Mouse (Mus musculus) neural tube, embryonic 11.5 days (tissue): ENCODE data around the gene Fgfr4. TPM values are rescaled to one million over a fixed set of nuclear protein-coding genes. Genes with fewer than 3 reads are reported as not detected.

Source experiments
- ATAC-seq: fragments of 200-750 bp; cut with Nextera tagmentation; 2 replicates; pipeline ENCODE4 v1.8.0; 2017; ENCODE audit warnings: moderate number of reproducible peaks, mild to moderate bottlenecking, moderate TSS enrichment, moderate library complexity; ENCODE audit not compliant: insufficient read depth, low FRiP score, low TSS enrichment
- DNase-seq: peaks from one replicate; pipeline ENCODE4 v3.0.0-alpha.2; 2015; ENCODE audit warnings: low spot score
- H3K27ac ChIP-seq: fragments of 300-500 bp; sonication (generic); 2 replicates; pipeline ENCODE4 v1.5.1; 2014; ENCODE audit warnings: low read depth, mild to moderate bottlenecking, low read length
- H3K27me3 ChIP-seq: fragments of 300-500 bp; sonication (generic); 2 replicates; pipeline ENCODE4 v1.6.1; 2014; ENCODE audit warnings: mild to moderate bottlenecking, low read length, mixed read lengths; ENCODE audit not compliant: control insufficient read depth, insufficient read depth
- H3K36me3 ChIP-seq: fragments of 300-500 bp; sonication (generic); 2 replicates; pipeline ENCODE4 v1.6.1; 2014; ENCODE audit warnings: mild to moderate bottlenecking, low read length, moderate library complexity, mixed read lengths; ENCODE audit not compliant: control insufficient read depth, insufficient read depth
- H3K4me1 ChIP-seq: fragments of 300-500 bp; sonication (generic); 2 replicates; pipeline ENCODE4 v1.6.1; 2014; ENCODE audit warnings: low read length, mixed read lengths; ENCODE audit not compliant: control insufficient read depth, insufficient read depth
- H3K4me2 ChIP-seq: fragments of 300-500 bp; sonication (generic); 2 replicates; pipeline ENCODE4 v1.6.1; 2014; ENCODE audit warnings: low read depth, mild to moderate bottlenecking, moderate library complexity
- H3K4me3 ChIP-seq: fragments of 300-500 bp; sonication (generic); 2 replicates; pipeline ENCODE4 v1.5.1; 2014; ENCODE audit warnings: low read depth, low read length
- H3K9ac ChIP-seq: fragments of 300-500 bp; sonication (generic); 2 replicates; pipeline ENCODE4 v1.6.1; 2014; ENCODE audit warnings: mild to moderate bottlenecking, low read length
- H3K9me3 ChIP-seq: fragments of 300-500 bp; sonication (generic); 2 replicates; pipeline ENCODE4 v1.6.1; 2016; ENCODE audit warnings: low read length; ENCODE audit not compliant: control insufficient read depth
- WGBS: fragments of 180-500 bp; shearing (Covaris S2); extraction: QIAGEN DNeasy Blood & Tissue Kit; methylation state at CpG from one replicate; pipeline ENCODE4 v1.1.7; 2014; 5-methylcytosine and 5-hydroxymethylcytosine counted together
- polyA plus RNA-seq: library from polyadenylated mRNA; unstranded; fragments of >200 nt; fragmentation: Nextera tagmentation; extraction: Ambion mirVana; gene quantifications from 2 replicates; pipeline ENCODE4 v1.2.1, GENCODE M21; 2014

The Fgfr4 gene
- 3.0 and 3.2 TPM in 2 replicates for polyA plus RNA-seq

GRCm38 (mm10) chr13:55152621-55153415 lies at the start of gene Fgfr4:
Fgfr4 (plus strand) TSS chr13:55152640.
- Histone ChIP-seq H3K27ac (no peak within 1 kb of the TSS), H3K27me3 (peaks cover 10% of the 10 kb centered on the region; the same call in 1 of the 2 replicates), H3K9me3 (no peaks in the 10 kb centered on the region), H3K4me3 (peak within 1 kb of the TSS; percentile 53), H3K9ac (peak within 1 kb of the TSS; percentile 68), H3K36me3 (no peaks in the 10 kb centered on the region), H3K4me1 (peaks cover 7% of the 10 kb centered on the region; the same call in 1 of the 2 replicates), H3K4me2 (peak within 1 kb of the TSS; percentile 98)
- ATAC-seq (peak; percentile 41; the same call in 1 of the 2 replicates), DNase-seq (peak; percentile 72)
- under 1% methylated on average over 65 of the region's 68 CpGs for WGBS

- no peak overlapping the region for H3K4me3 ChIP-seq
- H3K9ac ChIP-seq, result no peak overlapping the region
- no peak overlapping the region for H3K4me2 ChIP-seq
- no peak overlapping the region for H3K27ac ChIP-seq
- H3K27me3 ChIP-seq, result no peaks in the 10 kb centered on the region
- DNase-seq, result no peak
- H3K9me3 ChIP-seq, result no peaks in the 10 kb centered on the region
- H3K36me3 ChIP-seq, result no peaks in the 10 kb centered on the region
- no peak for ATAC-seq
- H3K4me1 ChIP-seq, result peaks cover 8% of the 10 kb centered on the region; the same call in 1 of the 2 replicates
- WGBS, result 80% methylated on average over 2 of the region's 2 CpGs
Observed at GRCm38 (mm10) chr13:55103351-55103750, 49.1 kb upstream of the Fgfr4 start.

GRCm38 (mm10) chr13:55105045-55105952 lies 47.1 kb upstream of the Fgfr4 start, which contains the start of gene Zfp346:
Zfp346 (plus strand) TSS chr13:55105311.
- H3K4me3 ChIP-seq, result peak within 1 kb of the TSS; percentile 84
- peak within 1 kb of the TSS; percentile 87 for H3K9ac ChIP-seq
- DNase-seq (peak; percentile 99), ATAC-seq (peak; percentile 90)
- H3K27me3 ChIP-seq, result no peaks in the 10 kb centered on the region
- no peaks in the 10 kb centered on the region for H3K9me3 ChIP-seq
- under 1% methylated on average over 65 of the region's 66 CpGs for WGBS
- H3K4me1 ChIP-seq, result peaks cover 5% of the 10 kb centered on the region; the same call in 1 of the 2 replicates
- H3K27ac ChIP-seq, result peak within 1 kb of the TSS; percentile 82
- H3K36me3 ChIP-seq, result no peaks in the 10 kb centered on the region
- H3K4me2 ChIP-seq, result peak within 1 kb of the TSS; percentile 56

GRCm38 (mm10) chr13:55105953-55106691 lies 46.3 kb upstream of the Fgfr4 start:
- no peaks in the 10 kb centered on the region for H3K27me3 ChIP-seq
- 25% methylated on average over 8 of the region's 8 CpGs for WGBS
- no peak for DNase-seq
- peak overlapping the region; percentile 56 for H3K4me2 ChIP-seq
- H3K9me3 ChIP-seq, result no peaks in the 10 kb centered on the region
- H3K36me3 ChIP-seq, result no peaks in the 10 kb centered on the region
- no peak overlapping the region for H3K27ac ChIP-seq
- peak overlapping the region; percentile 84 for H3K4me3 ChIP-seq
- H3K4me1 ChIP-seq, result peaks cover 5% of the 10 kb centered on the region; the same call in 1 of the 2 replicates
- no peak for ATAC-seq
- H3K9ac ChIP-seq, result peak overlapping the region; percentile 87

- no peaks in the 10 kb centered on the region for H3K36me3 ChIP-seq
Observed at GRCm38 (mm10) chr13:55107116-55107515, 45.3 kb upstream of the Fgfr4 start.

GRCm38 (mm10) chr13:55107694-55108093 lies 44.7 kb upstream of the Fgfr4 start:
- WGBS, result 84% methylated on average over 8 of the region's 8 CpGs
- Histone ChIP-seq H3K4me3 (no peak overlapping the region), H3K27ac (no peak overlapping the region), H3K9me3 (no peaks in the 10 kb centered on the region), H3K9ac (no peak overlapping the region), H3K4me2 (no peak overlapping the region), H3K27me3 (no peaks in the 10 kb centered on the region), H3K4me1 (peaks cover 5% of the 10 kb centered on the region; the same call in 1 of the 2 replicates), H3K36me3 (no peaks in the 10 kb centered on the region)
- no peak for ATAC-seq
- no peak for DNase-seq

More at GRCm38 (mm10) chr13:55107116-55107515, 45.3 kb upstream of the Fgfr4 start:
- H3K9ac ChIP-seq, result no peak overlapping the region
- H3K4me3 ChIP-seq, result no peak overlapping the region
- no peak for ATAC-seq
- 90% methylated on average over 4 of the region's 4 CpGs for WGBS
- H3K4me2 ChIP-seq, result no peak overlapping the region
- no peaks in the 10 kb centered on the region for H3K27me3 ChIP-seq
- no peaks in the 10 kb centered on the region for H3K9me3 ChIP-seq
- no peak overlapping the region for H3K27ac ChIP-seq
- H3K4me1 ChIP-seq, result peaks cover 5% of the 10 kb centered on the region; the same call in 1 of the 2 replicates
- no peak for DNase-seq

- no peak overlapping the region for H3K4me2 ChIP-seq
- H3K9me3 ChIP-seq, result no peaks in the 10 kb centered on the region
- H3K4me3 ChIP-seq, result no peak overlapping the region
- ATAC-seq (no peak), DNase-seq (no peak)
- H3K27me3 ChIP-seq, result no peaks in the 10 kb centered on the region
- peaks cover 3% of the 10 kb centered on the region for H3K36me3 ChIP-seq
- no peaks in the 10 kb centered on the region for H3K4me1 ChIP-seq
- H3K27ac ChIP-seq, result no peak overlapping the region
- no peak overlapping the region for H3K9ac ChIP-seq
- 82% methylated on average over 6 of the region's 6 CpGs for WGBS
Observed at GRCm38 (mm10) chr13:55114375-55114774, 38.1 kb upstream of the Fgfr4 start.

GRCm38 (mm10) chr13:55124903-55125302 lies 27.5 kb upstream of the Fgfr4 start:
- no peak for DNase-seq
- H3K36me3 ChIP-seq, result peaks cover 5% of the 10 kb centered on the region; the same call in 1 of the 2 replicates

More at GRCm38 (mm10) chr13:55124903-55125302, 27.5 kb upstream of the Fgfr4 start:
- Histone ChIP-seq H3K4me3 (no peak overlapping the region), H3K4me1 (no peaks in the 10 kb centered on the region), H3K4me2 (no peak overlapping the region), H3K27ac (no peak overlapping the region), H3K9me3 (no peaks in the 10 kb centered on the region), H3K27me3 (no peaks in the 10 kb centered on the region), H3K9ac (no peak overlapping the region)
- 92% methylated on average over 6 of the region's 6 CpGs for WGBS
- no peak for ATAC-seq
